Mouse (Mus musculus): ENCODE results near the gene Gm7247. TPM values are rescaled to one million over a fixed set of nuclear protein-coding genes. Genes with fewer than 3 reads are reported as not detected.
"Not testable (repeated sequence)": the region's sequence is repeated elsewhere in the genome, so short reads cannot be mapped to it uniquely, and the experiment has no call there.

The Gm7247 gene
- polyA plus RNA-seq, 1 experiment from 2014 or later, result not detected

- H3K4me3 ChIP-seq, result no peak overlapping the region
- 84% methylated on average over 4 of the region's 4 CpGs for WGBS
- H3K9me3 ChIP-seq, result peaks cover 17% of the 10 kb centered on the region
- H3K27me3 ChIP-seq (ENCODE audit: insufficient read depth, poor library complexity, severe bottlenecking), result no peaks in the 10 kb centered on the region
- no peaks in the 10 kb centered on the region for H3K4me1 ChIP-seq
- DNase-seq (ENCODE audit: low spot score), result no peak
- no peaks in the 10 kb centered on the region for H3K36me3 ChIP-seq
- H3K27ac ChIP-seq, result no peak overlapping the region
Measured at GRCm38 (mm10) chr14:51438955-51439354, 77.4 kb downstream of the Gm7247 start.

- not testable (repeated sequence) for H3K4me1 ChIP-seq; H3K4me3 ChIP-seq; H3K27ac ChIP-seq; DNase-seq (ENCODE audit: low spot score); H3K9me3 ChIP-seq; H3K27me3 ChIP-seq (ENCODE audit: insufficient read depth, poor library complexity, severe bottlenecking); H3K36me3 ChIP-seq
- 79% methylated on average over 2 of the region's 2 CpGs for WGBS
Measured at GRCm38 (mm10) chr14:51451557-51451956, 90.0 kb downstream of the Gm7247 start, which contains the start of gene Vmn2r89. Vmn2r89 (plus strand) TSS chr14:51451857.

GRCm38 (mm10) chr14:51480278-51480677 lies 118.7 kb downstream of the Gm7247 start:
- not testable (repeated sequence) for H3K4me1 ChIP-seq; H3K9me3 ChIP-seq; H3K36me3 ChIP-seq; DNase-seq (ENCODE audit: low spot score); H3K4me3 ChIP-seq; H3K27ac ChIP-seq; H3K27me3 ChIP-seq (ENCODE audit: insufficient read depth, poor library complexity, severe bottlenecking)
- 87% methylated on average over 10 of the region's 10 CpGs for WGBS

- not testable (repeated sequence) for H3K27ac ChIP-seq; DNase-seq (ENCODE audit: low spot score); H3K9me3 ChIP-seq; H3K4me1 ChIP-seq; H3K27me3 ChIP-seq (ENCODE audit: insufficient read depth, poor library complexity, severe bottlenecking); H3K36me3 ChIP-seq; H3K4me3 ChIP-seq
- WGBS, result 87% methylated on average over 12 of the region's 12 CpGs
Measured at GRCm38 (mm10) chr14:51481332-51482015, 119.9 kb downstream of the Gm7247 start.

GRCm38 (mm10) chr14:51482051-51482715 lies 120.6 kb downstream of the Gm7247 start:
- Histone ChIP-seq H3K27me3 (ENCODE audit: insufficient read depth, poor library complexity, severe bottlenecking) (no peaks in the 10 kb centered on the region), H3K9me3 (no peaks in the 10 kb centered on the region), H3K4me1 (no peaks in the 10 kb centered on the region), H3K36me3 (no peaks in the 10 kb centered on the region), H3K27ac (no peak overlapping the region), H3K4me3 (no peak overlapping the region)
- WGBS, result 71% methylated on average over 5 of the region's 5 CpGs
- no peak for DNase-seq (ENCODE audit: low spot score)

GRCm38 (mm10) chr14:51482971-51483381 lies 121.4 kb downstream of the Gm7247 start:
- not testable (repeated sequence) for H3K9me3 ChIP-seq; H3K27ac ChIP-seq; H3K36me3 ChIP-seq; DNase-seq (ENCODE audit: low spot score); H3K4me1 ChIP-seq; H3K27me3 ChIP-seq (ENCODE audit: insufficient read depth, poor library complexity, severe bottlenecking); H3K4me3 ChIP-seq
- 82% methylated on average over 10 of the region's 10 CpGs for WGBS

GRCm38 (mm10) chr14:51483671-51484070 lies 122.1 kb downstream of the Gm7247 start:
- no peaks in the 10 kb centered on the region for H3K4me1 ChIP-seq
- H3K4me3 ChIP-seq, result no peak overlapping the region
- H3K27me3 ChIP-seq (ENCODE audit: insufficient read depth, poor library complexity, severe bottlenecking), result no peaks in the 10 kb centered on the region
- WGBS, result 87% methylated on average over 1 of the region's 1 CpGs
- no peak for DNase-seq (ENCODE audit: low spot score)
- H3K36me3 ChIP-seq, result no peaks in the 10 kb centered on the region
- no peak overlapping the region for H3K27ac ChIP-seq
- no peaks in the 10 kb centered on the region for H3K9me3 ChIP-seq

GRCm38 (mm10) chr14:51486111-51486510 lies 124.6 kb downstream of the Gm7247 start:
- Histone ChIP-seq H3K27ac (no peak overlapping the region), H3K4me3 (no peak overlapping the region), H3K36me3 (no peaks in the 10 kb centered on the region), H3K4me1 (no peaks in the 10 kb centered on the region), H3K9me3 (no peaks in the 10 kb centered on the region), H3K27me3 (ENCODE audit: insufficient read depth, poor library complexity, severe bottlenecking) (no peaks in the 10 kb centered on the region)
- WGBS, result 79% methylated on average over 1 of the region's 1 CpGs
- no peak for DNase-seq (ENCODE audit: low spot score)

GRCm38 (mm10) chr14:51495781-51496180 lies 134.2 kb downstream of the Gm7247 start:
- 79% methylated on average over 2 of the region's 2 CpGs for WGBS
- no peak overlapping the region for H3K4me3 ChIP-seq
- no peaks in the 10 kb centered on the region for H3K36me3 ChIP-seq
- no peaks in the 10 kb centered on the region for H3K27me3 ChIP-seq (ENCODE audit: insufficient read depth, poor library complexity, severe bottlenecking)
- DNase-seq (ENCODE audit: low spot score), result no peak
- H3K9me3 ChIP-seq, result no peaks in the 10 kb centered on the region
- no peak overlapping the region for H3K27ac ChIP-seq
- H3K4me1 ChIP-seq, result no peaks in the 10 kb centered on the region

- Histone ChIP-seq H3K4me1 (no peaks in the 10 kb centered on the region), H3K27me3 (ENCODE audit: insufficient read depth, poor library complexity, severe bottlenecking) (no peaks in the 10 kb centered on the region), H3K27ac (no peak overlapping the region), H3K36me3 (no peaks in the 10 kb centered on the region), H3K4me3 (no peak overlapping the region), H3K9me3 (no peaks in the 10 kb centered on the region)
- no peak for DNase-seq (ENCODE audit: low spot score)
- 79% methylated on average over 1 of the region's 1 CpGs for WGBS
Measured at GRCm38 (mm10) chr14:51496955-51497354, 135.4 kb downstream of the Gm7247 start.

GRCm38 (mm10) chr14:51497958-51498357 lies 136.4 kb downstream of the Gm7247 start:
- WGBS, result 84% methylated on average over 2 of the region's 2 CpGs
- H3K9me3 ChIP-seq, result no peaks in the 10 kb centered on the region
- H3K27me3 ChIP-seq (ENCODE audit: insufficient read depth, poor library complexity, severe bottlenecking), result no peaks in the 10 kb centered on the region
- H3K4me3 ChIP-seq, result no peak overlapping the region
- no peaks in the 10 kb centered on the region for H3K4me1 ChIP-seq
- H3K36me3 ChIP-seq, result no peaks in the 10 kb centered on the region
- no peak overlapping the region for H3K27ac ChIP-seq
- no peak for DNase-seq (ENCODE audit: low spot score)

- no peak for DNase-seq (ENCODE audit: low spot score)
- no peak overlapping the region for H3K27ac ChIP-seq
- no peaks in the 10 kb centered on the region for H3K27me3 ChIP-seq (ENCODE audit: insufficient read depth, poor library complexity, severe bottlenecking)
- no peaks in the 10 kb centered on the region for H3K9me3 ChIP-seq
- WGBS, result 72% methylated on average over 2 of the region's 2 CpGs
- H3K4me3 ChIP-seq, result no peak overlapping the region
- no peaks in the 10 kb centered on the region for H3K4me1 ChIP-seq
- H3K36me3 ChIP-seq, result no peaks in the 10 kb centered on the region
Measured at GRCm38 (mm10) chr14:51499707-51500275, 138.2 kb downstream of the Gm7247 start.

GRCm38 (mm10) chr14:51500461-51500860 lies 138.9 kb downstream of the Gm7247 start:
- Histone ChIP-seq H3K9me3 (no peaks in the 10 kb centered on the region), H3K4me1 (no peaks in the 10 kb centered on the region), H3K4me3 (no peak overlapping the region), H3K27ac (no peak overlapping the region), H3K36me3 (no peaks in the 10 kb centered on the region), H3K27me3 (ENCODE audit: insufficient read depth, poor library complexity, severe bottlenecking) (no peaks in the 10 kb centered on the region)
- DNase-seq (ENCODE audit: low spot score), result no peak
- WGBS, result 85% methylated on average over 4 of the region's 4 CpGs

Data from heart, embryonic 10.5 days (tissue).